Mouse (Mus musculus): Measurements from ENCODE around the gene Tfap2e.

- TF ChIP-seq EP300 (IDR thresholded peaks at IDR 0.05; ENCODE audit: insufficient read depth, low read depth, low read length), result no peak
- TF ChIP-seq CTCF (IDR thresholded peaks at IDR 0.05), result no peak
These were observed 33.9 kb upstream of the Tfap2e start for GRCm38 (mm10) chr4:126769800-126770563.
